Mouse (Mus musculus) colon, adult 2 months (tissue): Measurements from ENCODE around the gene Pde4c. TPM values are rescaled to one million over a fixed set of nuclear protein-coding genes. Genes with fewer than 3 reads are reported as not detected.

ENCODE experiments used
- polyA plus RNA-seq: library from polyadenylated mRNA; depleted of rRNA; stranded (reverse); fragments of >200 nt; gene quantifications from 2 replicates; pipeline ENCODE4 v1.2.3, GENCODE M21; 2012; rRNA removed

Gene Pde4c
- polyA plus RNA-seq, result 3.6 and 6.5 TPM in 2 replicates

GRCm38 (mm10) chr8:70723486-70724210 is at the start of gene Pde4c:
Gene Pde4c (plus strand): TSS chr8:70723720.

GRCm38 (mm10) chr8:70698310-70699109 is 25.0 kb upstream of the Pde4c start, which contains the start of gene Jund:
Gene Jund (plus strand): TSS chr8:70698949.

GRCm38 (mm10) chr8:70703287-70703686 is 20.2 kb upstream of the Pde4c start, which contains the start of gene Iqcn:
Gene Iqcn (plus strand): TSS chr8:70703457.

DNA sequence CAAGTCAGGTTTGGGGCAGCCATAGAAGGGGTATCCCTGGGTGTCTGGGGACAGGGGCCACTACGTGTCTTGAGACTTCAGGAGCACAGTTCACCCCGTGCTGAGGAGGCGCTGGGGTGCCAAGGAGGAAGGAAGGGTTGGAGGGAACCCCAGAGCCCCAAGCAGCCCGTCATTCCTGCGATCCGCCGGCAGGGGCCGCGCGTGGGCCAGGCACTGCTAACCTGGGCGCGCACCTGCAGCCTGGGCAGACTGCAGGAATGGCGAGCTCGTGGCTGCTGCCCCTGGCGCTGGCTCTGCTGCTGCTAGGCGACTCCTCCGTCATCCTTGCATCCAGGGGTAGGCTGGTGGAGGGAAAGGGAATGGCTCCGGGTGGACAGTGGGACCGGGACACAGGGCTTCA is 5.2 kb upstream of the Pde4c start, which contains the start of gene Gm3336:
Gm3336 (plus strand) TSS at position 247 of the 400 bp plus-strand sequence.

GRCm38 (mm10) chr8:70754043-70754870 is 30.7 kb downstream of the Pde4c start, which contains the start of gene Rab3a:
Gene Rab3a (plus strand): TSS chr8:70754679.

GRCm38 (mm10) chr8:70760775-70761406 is 37.4 kb downstream of the Pde4c start, which contains the start of gene Mpv17l2:
Gene Mpv17l2 (minus strand): TSS chr8:70760946.

DNA sequence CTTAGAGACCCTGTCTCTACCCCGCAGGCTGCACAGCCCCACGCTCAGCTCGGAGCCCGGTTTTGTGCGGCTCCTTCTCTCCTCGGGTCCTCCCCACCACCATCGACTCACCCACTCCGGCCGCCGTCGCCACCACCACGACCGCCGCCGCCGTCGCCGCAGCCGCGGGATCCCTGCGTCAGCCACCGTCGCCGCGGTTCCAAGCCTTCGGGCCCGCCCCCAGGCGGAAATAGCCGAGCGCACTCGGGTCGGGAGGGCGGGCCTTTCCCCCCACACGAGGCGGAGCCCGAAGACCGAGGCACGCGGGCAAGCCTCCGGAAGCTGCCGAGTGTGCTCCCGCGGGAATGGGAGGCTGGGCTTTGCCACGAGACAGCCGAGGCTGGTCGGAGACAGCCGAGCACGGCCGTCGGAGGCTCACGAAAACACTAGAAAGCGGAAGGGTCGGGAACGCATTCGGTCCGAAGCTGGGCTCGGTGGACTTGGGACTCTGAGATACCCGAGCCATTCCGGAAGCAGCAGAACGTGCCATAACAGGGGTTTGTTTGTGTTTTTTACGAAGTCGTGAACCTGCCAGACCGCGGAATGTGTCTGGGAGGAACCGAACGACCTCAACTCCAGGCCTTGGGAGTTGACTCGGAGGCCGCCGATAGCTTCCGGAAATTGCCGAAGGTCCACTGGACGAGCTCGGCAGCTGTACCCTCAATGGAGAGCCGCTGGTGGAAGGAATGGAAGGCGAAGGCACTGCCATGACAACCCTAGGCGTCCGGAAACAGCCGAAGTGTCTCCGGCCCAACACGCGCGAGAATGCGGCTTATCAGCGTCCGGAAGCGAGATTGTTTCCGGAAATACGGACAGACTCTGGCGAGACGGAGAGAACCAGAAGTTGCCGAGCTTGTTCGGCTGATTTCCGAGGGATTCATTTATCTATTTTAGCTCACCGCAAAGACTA is 53.2 kb downstream of the Pde4c start, which contains the start of gene Pik3r2:
Pik3r2 (minus strand) TSS at position 218 of the 949 bp plus-strand sequence.

Other genes starting within 250 kb of the Pde4c start
- 56.4 and 63.2 TPM in 2 replicates for gene Klhl26, start 246.8 kb upstream of the Pde4c start, polyA plus RNA-seq
- 4.8 TPM in 2 replicates for gene Tmem59l, start 236.4 kb upstream of the Pde4c start, polyA plus RNA-seq
- 4.5 and 6.0 TPM in 2 replicates for gene Crlf1, start 230.6 kb upstream of the Pde4c start, polyA plus RNA-seq
- gene Rex1bd, start 217.0 kb upstream of the Pde4c start, polyA plus RNA-seq, result 161 and 243 TPM in 2 replicates
- gene Uba52, start 212.9 kb upstream of the Pde4c start, polyA plus RNA-seq, result 633 and 1,054 TPM in 2 replicates
- gene Fkbp8, start 196.0 kb upstream of the Pde4c start, polyA plus RNA-seq, result 577 and 594 TPM in 2 replicates
- 59.9 and 67.3 TPM in 2 replicates for gene Kxd1, start 195.8 kb upstream of the Pde4c start, polyA plus RNA-seq
- 35.1 and 39.9 TPM in 2 replicates for gene Ell, start 184.3 kb upstream of the Pde4c start, polyA plus RNA-seq
- 170 and 176 TPM in 2 replicates for gene Isyna1, start 129.3 kb upstream of the Pde4c start, polyA plus RNA-seq
- gene Ssbp4, start 114.8 kb upstream of the Pde4c start, polyA plus RNA-seq, result 312 and 345 TPM in 2 replicates
- 7.2 and 7.9 TPM in 2 replicates for gene Lrrc25, start 107.6 kb upstream of the Pde4c start, polyA plus RNA-seq
- gene Gdf15, start 91.3 kb upstream of the Pde4c start, polyA plus RNA-seq, result 19.1 and 30.3 TPM in 2 replicates
- 57.3 and 63.9 TPM in 2 replicates for gene Pgpep1, start 63.3 kb upstream of the Pde4c start, polyA plus RNA-seq
- gene Lsm4, start 50.5 kb upstream of the Pde4c start, polyA plus RNA-seq, result 119 and 132 TPM in 2 replicates
- gene Jund, start 24.8 kb upstream of the Pde4c start, polyA plus RNA-seq, result 1,330 and 1,620 TPM in 2 replicates
- 0.02 TPM in 1 of 2 replicates, not detected in the other for gene Iqcn, start 20.3 kb upstream of the Pde4c start, polyA plus RNA-seq
- 112 and 176 TPM in 2 replicates for gene Gm3336, start 5.2 kb upstream of the Pde4c start, polyA plus RNA-seq
- gene Rab3a, start 31.0 kb downstream of the Pde4c start, polyA plus RNA-seq, result 30.4 and 40.0 TPM in 2 replicates
- gene Mpv17l2, start 37.2 kb downstream of the Pde4c start, polyA plus RNA-seq, result 180 and 188 TPM in 2 replicates
- 187 and 190 TPM in 2 replicates for gene Pik3r2, start 53.0 kb downstream of the Pde4c start, polyA plus RNA-seq
- 48.4 and 51.8 TPM in 2 replicates for gene Mast3, start 81.3 kb downstream of the Pde4c start, polyA plus RNA-seq
- 0.54 and 0.99 TPM in 2 replicates for gene Il12rb1, start 84.7 kb downstream of the Pde4c start, polyA plus RNA-seq
- 72.5 and 86.1 TPM in 2 replicates for gene Arrdc2, start 116.0 kb downstream of the Pde4c start, polyA plus RNA-seq
- gene Kcnn1, start 139.5 kb downstream of the Pde4c start, polyA plus RNA-seq, result 4.9 and 5.2 TPM in 2 replicates
- 60.1 and 69.5 TPM in 2 replicates for gene Ccdc124, start 150.2 kb downstream of the Pde4c start, polyA plus RNA-seq
- 0.98 and 1.3 TPM in 2 replicates for gene Slc5a5, start 169.0 kb downstream of the Pde4c start, polyA plus RNA-seq
- gene Rpl18a, start 173.7 kb downstream of the Pde4c start, polyA plus RNA-seq, result 6,304 and 7,565 TPM in 2 replicates
- 36.4 and 41.9 TPM in 2 replicates for gene Map1s, start 182.2 kb downstream of the Pde4c start, polyA plus RNA-seq